24 mouse cellular contexts compared by ENCODE assay signal in the genomic region with DNA sequence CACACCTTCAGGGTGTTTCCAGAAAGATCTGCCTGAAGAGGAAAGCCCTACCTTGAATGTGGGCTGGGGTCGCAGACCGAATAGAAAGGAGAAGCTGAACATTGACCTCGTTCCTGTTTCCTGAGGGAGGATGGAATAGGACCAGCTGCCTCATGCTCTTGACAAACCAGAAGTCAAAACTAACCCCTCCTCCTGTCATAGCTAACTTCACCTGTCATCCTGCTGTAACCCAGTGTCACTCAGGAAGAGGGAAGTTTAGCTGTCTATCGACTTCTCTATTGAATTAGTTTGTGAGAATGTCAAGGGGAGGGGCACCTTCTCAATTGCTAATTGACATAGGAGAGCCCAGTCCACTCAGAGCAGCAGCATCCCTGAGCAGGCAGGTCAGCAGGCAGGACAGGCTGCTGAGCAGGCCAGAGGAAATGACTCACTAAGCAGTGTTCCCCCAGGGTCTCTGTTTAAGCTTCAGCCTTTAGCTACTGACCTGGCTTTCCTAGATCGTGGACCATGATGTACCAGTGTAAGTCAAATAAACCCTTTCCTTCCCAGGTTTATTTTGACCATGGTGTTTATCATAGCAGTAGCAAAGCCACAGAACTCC. TPM values are rescaled to one million over a fixed set of nuclear protein-coding genes. Genes with fewer than 3 reads are reported as not detected.
DNase-seq lines count a peak whose midpoint lies in the region; ATAC-seq and TF ChIP-seq lines count a peak whose summit lies in the region.
"Had no signal": no experiment of that assay in that cellular context is flagged by ENCODE, and none has a peak within 500 bp of the region (broad histone marks: within the 10 kb centered on the region; RNA-seq: fewer than 3 reads in every experiment).

No protein-coding gene starts in this region.

- CTCF ChIA-PET in Patski (lab: Charles Lee): interaction anchor here (1.0 to 2.0 kb wide), 4 partner anchors 10 to 23 kb away, joined by 3 to 5 read pairs (median 3); no protein-coding TSS in a partner anchor

- ATAC-seq in Patski: peak; percentile 67
- ATAC-seq in megakaryocyte, adult 5-6 weeks (ENCODE audit: poor library complexity, severe bottlenecking): peak; percentile 74
- ATAC-seq: forebrain, embryonic 16.5 days; hindbrain, postnatal 0 days had no signal

- TF ChIP-seq CTCF in Patski (IDR thresholded peaks at IDR 0.05): no peak

- DNase-seq in embryo, embryonic 10 days (ENCODE audit: low spot score): peak; percentile 4
- DNase-seq in embryo, embryonic 9.5 days (ENCODE audit: extremely low spot score): no peak
- DNase-seq in 416B (ENCODE audit: low read depth) (peak; percentile 39), Patski (ENCODE audit: low read depth, low spot score) (no peak)
- no peak for DNase-seq in right cerebral cortex, postnatal 4 days
- DNase-seq in right cerebral cortex, adult 18-20 months: no peak
- DNase-seq: adrenal gland, adult 2 months; adrenal gland, postnatal 36 days; cerebellum, adult 11-12 months; cerebellum, postnatal 36 days; embryo, embryonic 11 days; gastrocnemius, postnatal 14 days; heart, postnatal 4 days; kidney, adult 11 months; kidney, adult 9 months had no signal

- no peaks in the 10 kb centered on the region for H3K27me3 ChIP-seq in Patski
- H3K27me3 ChIP-seq: embryonic facial prominence, embryonic 12.5 days; forebrain, embryonic 12.5 days; heart, embryonic 13.5 days; hindbrain, embryonic 12.5 days had no signal

- in situ Hi-C loops in Patski (cut with MboI; ENCODE audit: low pct_unique_long_range_greater_than_20kb): no loop called here

- POLR2A ChIA-PET in Patski (lab: Charles Lee): no interaction called here

RNA-seq across cellular contexts. Expression of a gene that starts 54.6 kb away (rescaled TPM):
- polyA plus RNA-seq in Patski (2021): 2.1 TPM
- 2.9 and 6.5 TPM in 2 replicates for total RNA-seq in megakaryocyte, adult 5-6 weeks (2015)
- 2.1 TPM in 2 replicates for total RNA-seq in megakaryocyte, adult 5-6 weeks (2017)

RNA-seq across cellular contexts. Expression of a gene that starts 54.7 kb away (rescaled TPM):
- 1.3 TPM for polyA plus RNA-seq in Patski (2021)
- not detected in 2 replicates for total RNA-seq in megakaryocyte, adult 5-6 weeks (2015)
- not detected in 2 replicates for total RNA-seq in megakaryocyte, adult 5-6 weeks (2017)
- total RNA-seq: MEL had no signal
- polyA plus RNA-seq: C2C12 had no signal

Comparison
In these comparisons a context has a peak if more than half of its experiments do, and no peak if none do; other contexts are left out.
1. DNase-seq: peak in embryo, embryonic 10 days (single experiment) and 416B (single experiment); none in embryo, embryonic 9.5 days (single experiment), Patski (single experiment), right cerebral cortex, postnatal 4 days (single experiment) and right cerebral cortex, adult 18-20 months (single experiment).